25 mouse cellular contexts compared by ENCODE assay signal in the genomic region with DNA sequence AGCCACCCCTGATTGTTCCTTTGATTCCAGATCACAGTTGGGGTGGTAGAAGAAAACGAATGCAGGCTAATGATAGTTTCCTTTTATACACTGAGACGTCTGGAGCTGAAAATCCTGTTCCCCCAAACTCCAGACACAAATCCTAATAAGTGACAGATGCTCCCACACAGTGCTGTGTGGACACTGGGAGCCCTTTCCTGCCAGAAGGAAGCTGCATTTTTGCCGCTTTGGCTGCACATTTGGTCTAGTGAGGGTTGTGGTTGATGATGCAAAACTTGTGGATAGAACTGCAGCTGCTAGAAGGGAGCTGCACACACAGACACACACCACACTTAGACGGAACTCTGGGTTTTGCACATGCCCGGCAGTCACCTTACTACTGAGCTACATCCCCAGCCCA.
DNase-seq lines count a peak whose midpoint lies in the region; ATAC-seq and TF ChIP-seq lines count a peak whose summit lies in the region.
"Had no signal": no experiment of that assay in that cellular context is flagged by ENCODE, and none has a peak within 500 bp of the region (broad histone marks: within the 10 kb centered on the region; RNA-seq: fewer than 3 reads in every experiment).

No protein-coding gene starts in this region.

- no peak overlapping the region for H3K4me2 ChIP-seq in CH12.LX (ENCODE audit: insufficient read depth, low read depth, poor library complexity, severe bottlenecking)
- H3K4me2 ChIP-seq: forebrain, embryonic 13.5 days; hindbrain, embryonic 12.5 days; limb, embryonic 15.5 days; liver, embryonic 15.5 days; lung, embryonic 15.5 days; midbrain, embryonic 12.5 days; neural tube, embryonic 12.5 days; stomach, embryonic 15.5 days had no signal

- no peak for TF ChIP-seq CTCF in layer of hippocampus, adult 2 months (conservative IDR thresholded peaks at IDR 0.05)
- no peak for TF ChIP-seq CTCF in CH12.LX (conservative IDR thresholded peaks at IDR 0.05 in 1 of 2, IDR thresholded peaks at IDR 0.05 in 1 of 2; ENCODE audit: low read depth in 2 of 2, low read length in 2 of 2)
- no peak for TF ChIP-seq CTCF in gastrocnemius, adult 2 months (IDR thresholded peaks at IDR 0.05)

- intact Hi-C loops in gastrocnemius, adult 2 months (cut with DNase I), result no loop called here

- peak overlapping the region; percentile 23; the same call in 1 of the 2 replicates for H3K27ac ChIP-seq in layer of hippocampus, adult 2 months
- H3K27ac ChIP-seq in CH12.LX (ENCODE audit: insufficient read depth, low read depth) (no peak overlapping the region), ES-E14 (ENCODE audit: insufficient read depth, low read depth, low read length, poor library complexity, severe bottlenecking) (peak overlapping the region; percentile 43; the same call in 1 of the 2 replicates)
- no peak overlapping the region for H3K27ac ChIP-seq in gastrocnemius, adult 2 months
- H3K27ac ChIP-seq: forebrain, embryonic 13.5 days; limb, embryonic 15.5 days; liver, embryonic 15.5 days; lung, embryonic 15.5 days; neural tube, embryonic 12.5 days; stomach, embryonic 15.5 days had no signal

- TF ChIP-seq EP300 in CH12.LX (IDR thresholded peaks at IDR 0.05; ENCODE audit: low read length), result peak; percentile 43; the same call in 1 of the 2 replicates

- H3K9ac ChIP-seq in CH12.LX (ENCODE audit: insufficient read depth, low read depth), result no peak overlapping the region
- H3K9ac ChIP-seq in ES-E14 (ENCODE audit: insufficient read depth, low read depth, low read length, poor library complexity, severe bottlenecking), result no peak overlapping the region
- H3K9ac ChIP-seq: forebrain, embryonic 13.5 days; hindbrain, embryonic 12.5 days; limb, embryonic 15.5 days; liver, embryonic 15.5 days; lung, embryonic 15.5 days; midbrain, embryonic 12.5 days; neural tube, embryonic 12.5 days; stomach, embryonic 15.5 days had no signal

- H3K79me2 ChIP-seq in CH12.LX (replicated peaks; ENCODE audit: control insufficient read depth, extremely low read depth, insufficient read depth, poor library complexity, severe bottlenecking), result no peaks in the 10 kb centered on the region

- H3K4me3 ChIP-seq in layer of hippocampus, adult 2 months, result no peak overlapping the region
- H3K4me3 ChIP-seq in CH12.LX (replicated peaks in 1 of 3; ENCODE audit: low read depth in 2 of 3, low read length in 2 of 3, poor library complexity in 1 of 3) (no peak overlapping the region), ES-E14 (ENCODE audit: insufficient read depth in 1 of 2, low read depth in 1 of 2, low read length in 2 of 2, poor library complexity in 1 of 2, severe bottlenecking in 1 of 2) (no peak overlapping the region)
- no peak overlapping the region for H3K4me3 ChIP-seq in gastrocnemius, adult 2 months
- H3K4me3 ChIP-seq: forebrain, embryonic 13.5 days; heart, embryonic 10.5 days; hindbrain, embryonic 12.5 days; limb, embryonic 15.5 days; liver, embryonic 15.5 days; lung, embryonic 15.5 days; midbrain, embryonic 12.5 days; neural tube, embryonic 12.5 days; stomach, embryonic 15.5 days had no signal

- H3K36me3 ChIP-seq in CH12.LX (replicated peaks in 1 of 2; ENCODE audit: control insufficient read depth in 1 of 2, insufficient read depth in 1 of 2, low read length in 1 of 2) (peaks cover 0 to 24% of the 10 kb centered on the region in 2 experiments), ES-E14 (ENCODE audit: control insufficient read depth, insufficient read depth, low read length, poor library complexity, severe bottlenecking) (no peaks in the 10 kb centered on the region)
- H3K36me3 ChIP-seq: heart, embryonic 10.5 days; hindbrain, embryonic 12.5 days; limb, embryonic 15.5 days; liver, embryonic 15.5 days; lung, embryonic 15.5 days; midbrain, embryonic 12.5 days; neural tube, embryonic 12.5 days; stomach, embryonic 15.5 days had no signal

- peak in 1 of 2 experiments; percentile 15 for DNase-seq in layer of hippocampus, adult 2 months (ENCODE audit: low spot score in 2 of 2)
- DNase-seq in layer of hippocampus, postnatal 14 days (ENCODE audit: low spot score in 2 of 2), result no peak
- DNase-seq in CH12.LX (ENCODE audit: extremely low read depth), result peak; percentile 43
- no peak for DNase-seq in ES-E14 (ENCODE audit: low read depth, low spot score)
- no peak for DNase-seq in gastrocnemius, adult 2 months
- DNase-seq in adrenal gland, postnatal 4 days (ENCODE audit: low spot score in 2 of 2), result no peak
- DNase-seq: adrenal gland, postnatal 14 days; cerebellum, adult 8-10 months; cerebellum, postnatal 36 days; kidney, adult 2 months; kidney, postnatal 14 days; lung, postnatal 4 days; right cerebral cortex, adult 18-20 months; thymus, postnatal 4 days had no signal

- ATAC-seq in granulocyte monocyte progenitor cell, adult 5-6 weeks (replicated peaks; ENCODE audit: poor library complexity, severe bottlenecking), result peak; percentile 62
- ATAC-seq: forebrain, embryonic 13.5 days; inflammation-experienced regulatory T-cells, adult 6 months had no signal

- H3K27me3 ChIP-seq in CH12.LX (replicated peaks), result no peaks in the 10 kb centered on the region
- H3K27me3 ChIP-seq: limb, embryonic 15.5 days; liver, embryonic 15.5 days; lung, embryonic 15.5 days; stomach, embryonic 15.5 days had no signal

- dilution Hi-C loops in CH12.LX (cut with MboI; ENCODE audit: extremely low pct_ligation_motif_present, extremely low pct_unique_long_range_greater_than_20kb, low sequenced_read_pairs), result no loop called here

- in situ Hi-C loops in CH12.LX (cut with MboI; ENCODE audit: low pct_ligation_motif_present, low pct_unique_long_range_greater_than_20kb, low sequenced_read_pairs) (loop anchor here (25.0 kb wide), 1 partner anchor 1502 kb away; no protein-coding TSS in a partner anchor), ES-E14 (cut with MboI; ENCODE audit: low sequenced_read_pairs in 2 of 2, unreplicated experiment in 2 of 2) (no loop called here)

- no peak for TF ChIP-seq POLR2A in CH12.LX (IDR thresholded peaks at IDR 0.05; ENCODE audit: low read depth, low read length)

- no peaks in the 10 kb centered on the region for H3K9me3 ChIP-seq in CH12.LX (replicated peaks; ENCODE audit: low read length)
- H3K9me3 ChIP-seq in ES-E14 (ENCODE audit: control insufficient read depth, insufficient read depth, low read depth, low read length), result no peaks in the 10 kb centered on the region
- H3K9me3 ChIP-seq: forebrain, embryonic 13.5 days; heart, embryonic 10.5 days; hindbrain, embryonic 12.5 days; limb, embryonic 15.5 days; liver, embryonic 15.5 days; lung, embryonic 15.5 days; midbrain, embryonic 12.5 days; neural tube, embryonic 12.5 days; stomach, embryonic 15.5 days had no signal

- H3K4me1 ChIP-seq in CH12.LX (ENCODE audit: control insufficient read depth in 1 of 2, insufficient read depth in 2 of 2) (peaks cover 2 to 36% of the 10 kb centered on the region in 2 experiments; a peak in 2 of 4 replicates), ES-E14 (ENCODE audit: control insufficient read depth in 2 of 2, insufficient read depth in 2 of 2, low read length in 2 of 2, poor library complexity in 1 of 2) (peaks cover 12 to 16% of the 10 kb centered on the region in 2 experiments; a peak in 3 of 4 replicates)

- no peak for TF ChIP-seq RAD21 in CH12.LX (IDR thresholded peaks at IDR 0.05; ENCODE audit: low read depth, low read length)

TF ChIP-seq in CH12.LX, 34 proteins besides CTCF, POLR2A, EP300 and RAD21 (continues in another document):
- TF ChIP-seq ZKSCAN1 (IDR thresholded peaks at IDR 0.05; ENCODE audit: borderline replicate concordance, low read depth, low read length) (no peak), BHLHE40 (IDR thresholded peaks at IDR 0.05; ENCODE audit: low read depth, low read length) (peak; percentile 73), HCFC1 (IDR thresholded peaks at IDR 0.05; ENCODE audit: low read depth, low read length) (no peak), TCF12 (IDR thresholded peaks at IDR 0.05; ENCODE audit: low read depth, low read length) (no peak), TBP (conservative IDR thresholded peaks at IDR 0.05; ENCODE audit: low read depth, low read length) (no peak), IRF4 (IDR thresholded peaks at IDR 0.05; ENCODE audit: low read depth, low read length) (no peak), KAT2A (IDR thresholded peaks at IDR 0.05; ENCODE audit: insufficient replicate concordance, low read length) (no peak), ZNF384 (IDR thresholded peaks at IDR 0.05; ENCODE audit: low read depth, low read length) (no peak), SMC3 (IDR thresholded peaks at IDR 0.05; ENCODE audit: low read depth, low read length) (no peak), JUND (conservative IDR thresholded peaks at IDR 0.05; ENCODE audit: low read depth, low read length) (no peak), GABPA (IDR thresholded peaks at IDR 0.05; ENCODE audit: insufficient replicate concordance, low read depth, low read length) (no peak), MAFK (IDR thresholded peaks at IDR 0.05; ENCODE audit: insufficient replicate concordance, low read length) (0 out of 2 replicates have a peak, but pooled peaks have one; percentile 10), MAX (IDR thresholded peaks at IDR 0.05; ENCODE audit: low read length) (no peak), JUN (IDR thresholded peaks at IDR 0.05; ENCODE audit: insufficient read depth, low read depth, low read length) (no peak)

TF ChIP-seq in ES-E14, 5 proteins besides CTCF, POLR2A, EP300 and RAD21:
- TF ChIP-seq ZNF384 (IDR thresholded peaks at IDR 0.05; ENCODE audit: low read depth, low read length) (no peak), HCFC1 (IDR thresholded peaks at IDR 0.05; ENCODE audit: borderline replicate concordance, insufficient read depth, low read length) (no peak), MAFK (IDR thresholded peaks at IDR 0.05; ENCODE audit: insufficient read depth, low read depth, low read length) (no peak), CHD2 (IDR thresholded peaks at IDR 0.05; ENCODE audit: low read depth, low read length) (no peak), ZC3H11A (IDR thresholded peaks at IDR 0.05; ENCODE audit: borderline replicate concordance, low read depth, low read length) (no peak)

Comparison
In these comparisons a context has a peak if more than half of its experiments do, and no peak if none do; other contexts are left out.
1. H3K27ac ChIP-seq: peak in layer of hippocampus, adult 2 months (single experiment) and ES-E14 (single experiment); none in CH12.LX (single experiment) and gastrocnemius, adult 2 months (single experiment).